Mouse (Mus musculus) 416B (cell line): ENCODE results near the gene Chst8.

Experiments used
- DNase-seq: peaks from one replicate; pipeline ENCODE4 v3.0.0; 2011; ENCODE audit warnings: low read depth

The Chst8 gene

DNA sequence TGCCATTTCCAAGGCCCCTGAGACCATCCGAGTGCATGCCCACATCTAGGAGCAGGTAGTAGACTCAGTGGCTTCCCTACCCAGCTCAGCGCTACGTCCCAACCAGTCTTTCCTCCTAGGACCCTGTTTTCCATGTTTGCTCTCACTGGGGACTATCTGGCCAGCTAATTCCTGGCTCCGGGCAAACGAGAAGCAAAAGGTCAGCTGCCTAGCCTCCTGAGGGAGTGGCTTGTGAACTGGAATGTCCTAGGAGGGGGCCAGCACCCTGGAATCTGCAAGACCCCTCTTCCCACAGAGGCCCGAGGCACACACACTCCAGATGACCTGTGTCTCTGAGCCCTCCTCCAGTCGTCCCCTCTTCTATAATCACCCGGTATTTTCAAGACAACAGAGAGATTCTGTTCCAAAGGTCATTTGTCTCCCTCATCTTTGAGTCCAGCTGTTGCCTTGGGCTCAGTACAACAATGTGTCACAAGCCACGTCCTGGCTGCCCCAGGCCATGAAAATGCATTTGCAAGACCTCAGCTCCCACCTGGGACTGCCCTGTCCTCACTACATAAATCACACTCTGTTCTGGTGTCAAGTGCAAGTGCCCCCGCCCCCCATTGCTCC lies 60.3 kb downstream of the Chst8 start:
- DNase-seq = no peak

DNA sequence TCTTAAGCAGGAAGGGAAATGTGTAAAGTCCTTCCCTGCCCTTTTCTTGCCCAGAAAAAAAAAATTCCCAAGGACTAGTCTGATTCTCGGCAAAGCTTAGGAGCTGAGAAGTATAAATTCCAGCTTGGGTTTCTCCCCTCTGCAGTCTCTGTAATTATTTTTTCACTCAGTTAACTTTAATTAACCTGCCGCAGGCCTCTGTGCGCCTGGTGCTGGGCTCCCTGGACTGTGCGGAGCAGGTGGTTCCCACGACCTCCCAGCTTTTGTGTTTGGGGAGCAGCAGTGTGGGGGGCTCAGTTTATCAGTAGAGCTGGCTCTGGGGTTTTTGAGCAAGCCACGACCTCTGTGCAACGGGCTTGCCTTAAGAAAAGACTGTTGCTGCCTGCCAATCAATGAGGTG lies 62.2 kb downstream of the Chst8 start:
- DNase-seq = no peak

DNA sequence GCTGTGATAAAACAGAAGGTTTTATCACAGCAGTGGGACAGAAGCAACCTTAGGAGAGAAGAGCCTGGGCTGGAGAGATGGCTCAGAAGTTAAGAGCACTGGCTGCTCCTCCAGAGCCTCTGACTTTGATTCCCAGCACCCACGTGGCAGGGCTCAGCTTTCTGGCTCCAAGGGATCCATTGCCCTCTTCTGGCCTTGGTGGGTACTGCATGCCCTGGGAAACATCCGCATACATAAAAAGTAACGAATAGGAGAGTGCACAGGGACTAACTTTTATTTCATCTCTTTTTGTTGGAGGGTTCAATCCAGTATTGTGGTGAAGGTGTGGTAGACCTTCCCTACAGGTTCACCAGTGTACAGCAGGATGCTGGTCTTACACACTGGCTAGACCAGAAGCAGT lies 62.8 kb downstream of the Chst8 start:
- DNase-seq = peak; percentile 39

DNA sequence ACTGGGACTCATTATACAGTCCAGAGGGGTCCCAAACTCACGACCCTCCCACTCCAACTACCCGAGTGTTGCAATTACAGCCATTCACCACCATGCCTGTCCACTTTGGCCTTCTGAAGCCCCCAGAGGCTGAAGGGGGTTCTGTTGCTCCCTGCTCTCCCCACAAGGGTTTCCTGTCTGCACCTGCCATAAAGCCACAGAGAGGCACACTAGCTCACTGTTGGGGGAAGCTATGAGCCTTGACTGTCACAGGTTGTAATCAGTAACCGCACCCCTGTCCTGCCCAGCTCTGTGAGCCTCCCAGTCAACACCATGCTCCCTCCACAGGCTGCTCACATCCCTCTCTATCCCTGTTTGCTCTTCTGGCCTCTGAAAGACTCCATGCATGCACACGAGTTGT lies 64.0 kb downstream of the Chst8 start:
- no peak for DNase-seq

DNA sequence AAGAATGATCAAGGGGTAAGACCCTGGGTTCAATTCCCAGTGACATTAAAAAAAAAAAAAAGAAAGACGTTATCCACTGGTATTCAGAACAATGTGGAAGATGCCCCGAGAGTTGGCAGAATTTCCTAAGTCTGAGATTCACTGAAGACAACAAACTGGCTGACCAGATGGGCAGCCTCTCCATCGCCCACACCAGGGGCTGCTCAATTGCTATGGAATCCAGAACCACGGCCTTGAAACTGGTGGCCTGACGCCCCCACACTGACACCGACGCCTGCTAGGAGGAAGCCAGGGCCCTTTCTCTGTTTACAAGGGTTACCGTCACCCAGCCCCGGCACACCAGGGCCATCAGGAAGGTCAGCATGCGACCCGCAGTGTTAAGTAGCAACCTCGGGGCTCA lies 64.8 kb downstream of the Chst8 start:
- DNase-seq = no peak

DNA sequence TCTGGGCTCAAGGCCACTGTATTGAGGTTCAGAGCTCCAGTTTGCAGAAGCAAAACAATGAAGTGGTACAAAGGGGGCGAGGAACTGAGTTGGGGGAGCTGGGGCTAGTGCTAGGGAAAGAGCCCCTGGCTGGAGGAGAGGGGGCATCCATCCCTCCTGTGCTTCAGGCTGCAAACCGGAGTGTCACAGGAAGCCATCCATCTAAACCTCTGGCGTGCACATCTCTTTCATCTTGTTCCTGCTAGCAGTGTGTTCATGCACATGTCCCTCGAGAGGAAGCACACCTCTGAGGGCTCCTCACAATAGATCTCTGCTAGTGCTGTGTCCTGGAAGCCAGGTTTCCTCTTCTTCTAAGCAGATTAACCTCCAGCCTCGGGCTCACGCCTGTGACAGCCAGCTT lies 65.9 kb downstream of the Chst8 start:
- DNase-seq = no peak

DNA sequence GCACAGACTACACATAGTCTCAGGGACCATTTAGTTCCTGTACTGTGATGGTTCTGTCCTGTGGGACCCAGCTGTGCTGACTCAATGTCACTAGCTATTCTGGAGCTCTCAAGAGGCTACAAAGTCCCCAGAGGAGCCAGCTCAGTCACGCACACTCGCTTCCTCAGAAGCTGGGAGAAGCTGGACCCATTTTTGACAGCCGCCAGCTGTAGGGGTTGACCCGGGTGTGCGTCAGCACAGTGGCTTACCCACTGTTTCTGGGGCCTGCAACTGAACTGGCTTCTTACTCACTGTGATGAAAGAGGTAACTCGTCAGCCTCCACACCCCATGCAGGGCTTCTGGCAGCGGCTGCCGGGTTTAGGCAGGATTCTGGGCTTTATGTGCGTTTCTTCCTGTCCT lies 66.3 kb downstream of the Chst8 start:
- no peak for DNase-seq

DNA sequence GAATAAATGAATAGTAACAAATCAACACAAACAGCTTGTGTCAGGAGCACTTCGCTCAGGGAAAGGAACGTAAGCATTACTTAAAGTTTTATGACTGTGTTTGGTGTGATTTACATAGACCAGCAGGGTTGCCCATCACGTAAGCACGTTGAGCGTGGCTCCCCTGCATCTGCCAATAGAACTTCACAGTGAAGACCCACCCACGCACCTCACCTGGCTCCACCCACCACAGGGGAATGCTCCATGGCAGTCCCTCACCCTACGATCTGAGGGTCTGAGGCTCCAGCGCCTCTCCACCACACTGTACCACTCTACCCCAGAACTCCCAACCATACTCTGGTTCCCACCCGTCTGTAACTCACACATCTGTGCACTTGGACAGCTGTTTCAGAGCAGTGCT lies 67.1 kb downstream of the Chst8 start:
- no peak for DNase-seq

DNA sequence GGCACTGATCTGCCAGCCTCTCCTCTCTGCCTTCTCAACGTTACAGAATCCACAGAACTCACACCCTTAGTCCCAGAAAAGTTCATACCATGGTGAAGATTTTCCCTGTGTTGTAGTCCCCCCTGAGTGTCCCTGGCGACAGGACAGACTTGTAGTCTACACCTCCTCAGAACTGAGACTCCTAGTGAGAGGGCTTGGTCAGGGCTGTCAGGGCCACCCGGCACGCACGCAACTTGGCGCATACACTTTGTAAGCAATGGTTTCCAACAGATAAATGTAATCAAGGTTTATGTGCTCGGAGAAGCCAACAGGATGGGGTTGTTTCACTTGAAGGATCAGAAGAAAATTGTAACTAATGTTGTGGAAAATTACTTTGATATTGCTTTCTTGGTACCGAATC lies 67.5 kb downstream of the Chst8 start:
- DNase-seq = no peak

DNA sequence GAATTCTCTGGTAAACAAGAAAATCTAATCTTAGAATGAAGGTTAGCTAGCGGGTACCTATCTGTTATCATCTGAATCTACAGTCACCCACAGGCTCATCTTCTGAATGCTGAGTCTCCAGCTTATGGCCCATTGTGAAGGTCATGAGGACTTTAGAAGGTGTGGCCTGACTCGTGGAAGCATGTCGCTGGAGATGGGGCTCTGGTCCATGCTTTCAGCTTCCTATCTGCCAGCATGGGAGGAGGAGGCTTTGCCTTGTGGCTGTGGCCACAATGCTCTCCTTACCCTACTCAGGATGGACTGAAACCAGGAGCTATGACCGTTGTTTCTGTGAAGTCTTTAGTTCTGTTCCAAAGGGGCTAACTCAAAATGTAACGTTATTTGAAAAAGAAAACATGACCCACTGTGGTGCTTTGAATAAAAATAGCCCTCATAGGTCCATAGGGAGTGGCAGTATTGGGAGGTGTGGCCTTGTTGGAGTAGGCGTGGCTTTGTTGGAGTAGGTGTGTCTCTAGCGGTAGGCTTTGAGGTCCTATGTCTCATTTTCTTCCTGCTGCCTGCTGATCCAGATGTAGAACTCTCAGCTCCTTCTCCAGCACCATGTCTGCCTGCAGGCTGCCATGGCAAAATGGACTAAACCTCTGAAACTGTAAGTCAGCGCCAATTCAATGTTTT lies 69.0 kb downstream of the Chst8 start:
- no peak for DNase-seq

DNA sequence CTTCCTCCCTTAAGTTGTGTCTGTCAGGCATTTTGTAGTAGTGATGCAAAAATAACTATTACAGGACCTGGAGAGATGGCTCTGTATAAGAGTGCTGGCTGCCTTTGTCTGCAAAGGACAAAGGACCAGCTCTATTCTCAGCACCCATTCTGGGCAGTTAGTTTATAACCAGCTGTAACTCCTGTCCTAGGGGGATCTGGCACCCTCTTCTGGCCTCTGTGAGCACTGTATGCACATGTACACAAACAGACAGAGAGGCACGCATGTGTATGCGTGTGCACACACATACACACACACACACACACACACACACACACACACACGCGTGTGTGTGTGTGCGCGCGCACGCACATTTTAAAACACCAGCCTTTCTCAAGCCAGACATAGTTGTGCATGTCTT lies 73.1 kb downstream of the Chst8 start:
- no peak for DNase-seq

DNA sequence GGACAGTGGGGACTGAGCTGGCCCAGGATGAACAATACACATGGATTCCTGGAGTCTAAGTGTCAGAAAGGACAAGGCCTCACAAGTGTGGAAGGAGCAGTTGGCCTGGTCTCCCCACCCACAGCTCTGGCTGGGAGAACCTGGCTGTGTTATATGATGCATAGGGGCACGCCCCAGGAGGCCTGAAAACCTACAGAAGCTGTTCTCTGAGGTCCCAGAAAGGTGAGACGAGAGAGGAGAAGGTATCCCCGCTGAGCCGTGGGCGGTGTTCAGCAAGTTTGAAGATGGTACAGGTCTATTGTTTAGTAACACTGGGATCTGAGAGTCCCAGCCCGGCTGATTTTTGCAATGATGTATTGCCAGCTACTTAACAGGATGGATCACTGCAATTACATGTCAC lies 75.3 kb downstream of the Chst8 start:
- no peak for DNase-seq

DNA sequence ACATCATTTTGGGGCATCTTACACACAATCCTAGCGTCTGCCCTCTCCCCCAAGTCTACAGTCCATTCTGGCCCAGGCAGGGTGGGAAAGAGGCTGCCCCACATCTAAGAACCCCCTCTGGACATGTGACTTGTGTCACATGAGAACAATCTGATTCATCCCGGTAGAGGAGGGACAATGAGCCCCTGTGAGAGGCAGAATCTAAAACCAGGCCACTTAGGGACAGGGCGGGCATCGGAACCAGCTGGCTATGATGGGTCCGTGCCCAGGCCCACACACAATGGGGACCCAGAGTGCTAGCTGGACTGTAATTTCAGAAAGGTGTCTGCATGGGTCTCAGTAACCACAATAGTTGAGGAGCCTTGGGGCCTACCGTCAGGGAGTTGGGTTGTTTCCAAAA lies 78.2 kb downstream of the Chst8 start:
- no peak for DNase-seq

DNA sequence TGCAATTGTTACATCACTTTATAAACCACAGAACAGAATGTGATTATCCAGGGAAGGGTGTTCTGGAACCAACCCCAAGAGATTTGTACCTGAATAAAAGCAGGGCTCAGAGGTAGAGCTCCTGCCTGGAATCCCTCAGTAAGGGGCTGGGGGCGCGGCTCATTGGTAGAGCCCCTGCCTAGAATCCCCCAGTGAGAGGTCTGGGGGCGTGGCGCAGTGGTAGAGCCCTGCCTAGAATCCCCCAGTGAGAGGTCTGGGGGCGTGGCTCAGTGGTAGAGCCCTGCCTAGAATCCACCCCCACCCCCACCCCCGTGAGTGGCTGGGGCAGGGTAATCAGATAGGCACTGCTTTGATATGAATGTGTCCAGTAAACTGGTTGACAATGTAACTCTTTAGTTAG lies 83.6 kb downstream of the Chst8 start:
- no peak for DNase-seq

DNA sequence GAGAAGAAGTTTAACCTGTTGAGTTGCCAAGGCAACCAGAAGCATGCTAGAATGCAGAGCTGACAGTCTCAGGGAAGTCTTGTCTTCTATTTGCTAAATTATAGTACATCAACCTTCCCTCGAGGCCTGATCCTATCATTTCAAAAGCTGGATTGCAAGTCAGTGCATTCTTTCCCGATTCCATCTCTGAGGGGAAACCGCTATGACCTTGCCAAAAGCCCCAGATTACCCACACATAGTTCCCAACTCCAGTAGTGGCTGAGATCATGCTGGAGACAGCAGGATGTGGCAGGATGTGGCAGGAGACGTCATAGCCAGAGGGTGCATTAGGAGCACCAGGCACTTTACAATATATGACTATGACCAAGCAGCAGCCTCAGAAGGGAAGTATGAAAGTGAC lies 87.3 kb downstream of the Chst8 start:
- peak; percentile 23 for DNase-seq

DNA sequence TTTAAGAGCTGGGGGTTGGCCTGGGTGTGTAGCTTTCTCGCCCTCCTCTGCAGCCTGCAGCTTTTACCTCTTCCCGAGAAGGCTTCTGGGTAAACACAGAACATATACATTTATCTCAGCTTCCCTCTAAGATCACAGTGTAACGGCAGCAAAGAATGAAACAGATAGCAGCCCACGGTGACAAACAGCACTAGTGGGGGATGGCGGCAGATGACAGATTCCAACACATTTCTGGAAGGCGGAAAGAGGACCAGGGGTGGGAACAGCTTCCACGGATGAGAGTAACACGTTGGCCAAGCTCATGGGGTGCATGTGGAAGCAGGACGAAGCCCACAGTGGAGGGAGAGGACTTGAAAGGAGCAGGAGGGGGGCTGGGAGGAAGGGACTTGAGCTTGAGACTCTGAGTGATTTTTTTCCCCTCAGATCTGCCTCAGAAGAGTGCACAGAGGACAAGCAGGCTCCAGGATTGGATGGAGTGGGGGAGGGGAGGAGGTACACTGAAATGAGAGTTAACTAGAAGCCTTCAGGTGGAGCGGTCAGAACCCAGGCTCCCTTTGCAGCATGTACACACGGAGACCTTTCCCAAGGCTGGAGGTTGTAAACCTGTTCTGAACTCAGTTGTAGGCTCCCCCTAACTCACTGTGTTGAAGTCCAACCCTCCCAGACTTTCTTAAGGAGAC lies 89.8 kb downstream of the Chst8 start:
- DNase-seq = no peak

DNA sequence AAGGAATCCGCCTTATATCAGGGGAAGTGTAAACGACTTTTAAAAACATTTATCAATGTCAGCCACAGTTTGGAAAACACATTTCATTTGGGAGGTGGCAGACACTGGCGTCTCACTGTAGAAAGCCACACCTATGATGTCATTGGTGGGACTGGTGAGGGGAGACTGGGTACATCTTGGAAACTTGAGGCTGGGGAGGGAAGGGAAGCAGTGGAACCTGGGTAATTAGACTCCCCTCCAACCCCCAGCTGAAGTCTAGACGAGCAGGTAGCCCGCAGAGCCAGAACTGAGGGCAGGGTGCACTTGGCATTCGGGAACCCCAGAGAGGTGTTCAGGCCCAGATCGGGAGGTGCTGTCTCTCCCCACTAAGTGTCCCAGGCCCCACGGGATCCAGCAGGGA lies 90.4 kb downstream of the Chst8 start:
- no peak for DNase-seq

DNA sequence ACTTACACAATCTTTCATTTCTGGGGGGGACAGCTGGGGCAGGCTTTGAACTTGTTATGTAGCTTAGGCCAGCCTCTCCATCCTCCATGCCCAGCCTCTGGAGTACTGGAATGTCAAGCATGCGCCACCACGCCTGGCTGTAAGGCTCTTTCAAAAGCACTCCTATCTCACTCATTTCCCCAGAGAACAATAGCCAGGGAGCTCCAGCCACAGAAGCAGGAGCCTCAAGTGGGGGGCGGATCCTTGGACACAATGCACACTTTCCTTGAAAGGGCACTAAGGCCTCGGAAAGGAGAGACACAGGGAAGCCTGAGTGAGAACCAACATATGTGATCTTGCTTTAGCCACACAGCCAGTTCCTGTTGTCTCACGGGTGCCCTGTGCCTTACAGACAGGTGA lies 90.9 kb downstream of the Chst8 start:
- no peak for DNase-seq

DNA sequence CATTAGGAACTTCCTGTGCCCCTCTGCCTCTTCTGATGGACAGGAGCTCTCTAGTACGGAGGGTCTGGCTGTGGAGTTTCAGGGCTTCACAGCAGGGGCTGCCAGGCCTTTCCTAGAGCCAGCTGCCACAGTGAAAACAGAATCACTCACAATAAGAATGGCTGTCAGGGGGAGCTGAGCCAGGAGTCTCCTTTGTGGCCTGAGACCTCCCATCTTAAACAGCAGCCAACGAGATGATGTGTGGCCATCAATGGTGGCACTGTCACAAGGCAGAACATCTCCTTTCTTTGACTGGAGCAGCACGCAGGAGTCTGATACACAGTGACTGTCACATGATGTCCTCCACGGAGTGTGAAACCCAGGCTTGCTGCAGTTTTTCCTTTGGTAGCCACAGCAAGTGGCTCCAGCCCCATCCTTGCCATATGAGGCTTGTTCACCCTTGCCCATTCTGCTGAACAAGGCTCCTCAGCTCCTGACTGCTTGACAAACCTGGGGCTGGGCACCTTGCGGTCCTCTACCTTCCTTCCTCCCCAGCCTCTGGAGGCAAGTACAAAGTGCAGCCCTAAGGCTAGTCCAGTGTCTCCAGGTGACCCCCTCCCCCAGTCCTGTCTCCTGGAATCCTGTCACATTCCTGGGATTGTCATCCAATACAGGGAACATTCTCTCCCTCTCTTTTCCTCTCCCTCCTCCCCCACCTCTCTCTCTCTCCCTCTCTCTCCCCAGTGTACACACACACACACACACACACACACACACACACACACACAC lies 91.4 kb downstream of the Chst8 start:
- DNase-seq = no peak

DNA sequence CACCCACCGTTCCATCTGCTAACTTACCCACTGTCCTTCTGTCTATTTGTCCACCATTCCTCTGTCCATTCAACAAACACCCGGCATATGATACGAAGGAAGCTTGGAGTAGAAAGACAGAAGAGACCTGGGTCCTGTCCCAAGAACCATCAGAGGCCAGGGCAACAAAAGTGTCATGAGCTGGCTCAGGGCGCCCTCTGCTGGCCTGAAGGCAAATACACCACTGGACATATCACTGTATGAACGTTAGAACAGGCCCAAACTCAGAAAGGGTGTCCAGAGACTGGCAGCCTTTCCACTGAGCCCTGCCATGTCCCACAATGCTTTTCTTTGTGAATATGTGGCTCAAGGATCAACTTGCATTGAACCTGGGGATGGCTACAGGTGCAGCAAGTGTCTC lies 92.9 kb downstream of the Chst8 start:
- DNase-seq = peak; percentile 54

DNA sequence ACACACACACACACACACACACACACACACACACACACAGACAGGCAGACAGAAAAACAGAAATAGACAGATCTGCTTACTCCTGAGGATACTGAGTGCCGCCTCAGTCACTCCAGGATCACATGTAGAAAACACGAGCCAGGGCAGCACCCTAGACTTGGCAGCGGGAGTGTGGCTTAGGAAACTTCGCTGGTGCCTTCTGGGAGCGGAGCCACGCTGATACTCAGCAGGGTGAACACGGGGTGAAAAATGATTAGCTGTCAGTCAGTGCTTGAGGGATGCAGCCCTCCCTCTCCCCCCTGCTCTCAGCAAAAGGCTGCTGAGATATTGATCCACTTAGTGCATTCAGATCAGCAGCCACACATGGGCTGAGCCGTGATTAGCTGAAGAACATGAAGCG lies 93.9 kb downstream of the Chst8 start:
- no peak for DNase-seq

DNA sequence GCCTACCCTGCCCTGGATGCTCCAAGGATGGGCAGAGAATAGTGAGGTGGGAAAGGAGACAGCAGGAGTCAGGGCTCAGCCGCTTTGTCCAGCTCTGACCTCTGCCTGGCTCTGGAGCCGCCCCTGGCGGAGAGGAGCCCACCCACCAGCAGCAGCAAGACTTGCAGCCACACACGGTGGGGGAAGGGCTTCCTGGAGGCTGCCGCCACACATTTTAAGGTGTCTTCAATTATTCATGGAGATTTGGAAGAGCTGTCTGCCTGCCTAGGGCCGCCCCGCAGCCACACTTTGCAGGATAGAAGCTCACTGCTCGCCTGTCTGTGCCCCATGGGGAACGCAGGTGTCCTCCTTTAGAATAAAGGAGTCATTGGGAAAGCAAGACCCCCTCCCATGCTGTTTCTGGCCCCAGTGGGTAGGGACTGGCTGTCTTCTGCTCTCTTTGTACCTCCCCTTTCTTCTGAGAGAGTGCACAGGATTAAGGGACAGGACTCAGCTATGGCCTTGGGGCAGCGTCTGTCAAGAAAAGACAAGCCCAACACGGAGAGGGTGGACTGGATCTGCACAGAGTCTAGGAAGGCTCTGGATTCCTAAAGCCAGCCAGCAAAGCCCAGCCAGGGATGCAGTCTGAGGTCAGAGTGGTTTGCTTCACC lies 95.2 kb downstream of the Chst8 start:
- no peak for DNase-seq
